In genomic region chr10:95879983-95880934, GRCm38 (mm10) we compare ENCODE assay signal across 15 mouse cellular contexts. TPM values are rescaled to one million over a fixed set of nuclear protein-coding genes. Genes with fewer than 3 reads are reported as not detected.
DNase-seq lines count a peak whose midpoint lies in the region; ATAC-seq and TF ChIP-seq lines count a peak whose summit lies in the region.
"Had no signal": no experiment of that assay in that cellular context is flagged by ENCODE, and none has a peak within 500 bp of the region (broad histone marks: within the 10 kb centered on the region; RNA-seq: fewer than 3 reads in every experiment).

No protein-coding gene starts in this region.

- H3K4me3 ChIP-seq in heart, embryonic 10.5 days, result no peak overlapping the region
- peak overlapping the region; percentile 46 for H3K4me3 ChIP-seq in bone marrow, adult 2 months (replicated peaks; ENCODE audit: control insufficient read depth, low read depth, low read length)
- H3K4me3 ChIP-seq in liver, embryonic 16.5 days (ENCODE audit: low read depth, low read length), result peak overlapping the region; percentile 22; the same call in 1 of the 2 replicates
- H3K4me3 ChIP-seq: forebrain, embryonic 10.5 days had no signal

- H3K9ac ChIP-seq in liver, embryonic 16.5 days (ENCODE audit: low read depth, low read length), result no peak overlapping the region

- DNase-seq in heart, embryonic 10.5 days (ENCODE audit: low spot score), result peak; percentile 24
- DNase-seq in heart, adult 8-10 months (ENCODE audit: low spot score), result no peak
- DNase-seq in A20 (ENCODE audit: low read depth, low spot score), result peak; percentile 71
- no peak for DNase-seq in cerebellum, adult 11-12 months
- DNase-seq in cerebellum, adult 11 months, result no peak
- DNase-seq: cerebellum, postnatal 25 days; layer of hippocampus, postnatal 36 days; lung, postnatal 10 days; right cerebral cortex, postnatal 4 days had no signal

- H3K27me3 ChIP-seq in heart, embryonic 10.5 days (ENCODE audit: insufficient read depth, poor library complexity, severe bottlenecking), result no peaks in the 10 kb centered on the region
- no peaks in the 10 kb centered on the region for H3K27me3 ChIP-seq in liver, embryonic 16.5 days (ENCODE audit: control insufficient read depth, insufficient read depth, low read depth, low read length)

- 78% methylated on average over 17 of the region's 17 CpGs for WGBS in heart, embryonic 10.5 days
- 42% methylated on average over 17 of the region's 17 CpGs for WGBS in bone marrow, adult 2 months
- WGBS in liver, embryonic 16.5 days (ENCODE audit: insufficient replicate concordance), result 34% methylated on average over 17 of the region's 17 CpGs

- no peaks in the 10 kb centered on the region for H3K36me3 ChIP-seq in heart, embryonic 10.5 days
- no peaks in the 10 kb centered on the region for H3K36me3 ChIP-seq in liver, embryonic 16.5 days (ENCODE audit: control insufficient read depth, insufficient read depth)
- H3K36me3 ChIP-seq: forebrain, embryonic 10.5 days had no signal

- no peak overlapping the region for H3K4me2 ChIP-seq in liver, embryonic 16.5 days (ENCODE audit: low read depth, low read length)
- H3K4me2 ChIP-seq: heart, embryonic 11.5 days had no signal

- ATAC-seq in liver, embryonic 16.5 days (ENCODE audit: low read depth), result no peak
- no peak for ATAC-seq in erythroblast, adult 5-6 weeks (replicated peaks; ENCODE audit: low FRiP score, poor library complexity, severe bottlenecking)

- no peak for TF ChIP-seq POLR2A in bone marrow, adult 2 months (IDR thresholded peaks at IDR 0.05; ENCODE audit: borderline replicate concordance, control insufficient read depth, low read depth, low read length)

- H3K4me1 ChIP-seq in heart, embryonic 10.5 days, result peaks cover 10% of the 10 kb centered on the region
- peaks cover 1% of the 10 kb centered on the region; the same call in 1 of the 2 replicates for H3K4me1 ChIP-seq in bone marrow, adult 2 months (ENCODE audit: control insufficient read depth, insufficient read depth, low read length)
- H3K4me1 ChIP-seq in liver, embryonic 16.5 days (ENCODE audit: control insufficient read depth, low read depth, low read length), result no peaks in the 10 kb centered on the region

- H3K9me3 ChIP-seq in heart, embryonic 10.5 days, result no peaks in the 10 kb centered on the region
- H3K9me3 ChIP-seq in liver, embryonic 16.5 days (replicated peaks; ENCODE audit: control insufficient read depth, low read length), result no peaks in the 10 kb centered on the region
- H3K9me3 ChIP-seq: forebrain, embryonic 10.5 days had no signal

- no peak overlapping the region for H3K27ac ChIP-seq in heart, embryonic 10.5 days
- peak overlapping the region; percentile 15 for H3K27ac ChIP-seq in bone marrow, adult 2 months (ENCODE audit: control insufficient read depth, insufficient read depth, low read depth, low read length, poor library complexity)
- H3K27ac ChIP-seq in liver, embryonic 16.5 days (ENCODE audit: low read length), result no peak overlapping the region
- H3K27ac ChIP-seq: forebrain, embryonic 10.5 days had no signal

- TF ChIP-seq CTCF in bone marrow, adult 2 months (IDR thresholded peaks at IDR 0.05; ENCODE audit: control insufficient read depth, insufficient read depth, low read length), result no peak

RNA-seq across cellular contexts. Expression of gene Gm33543, which starts 37.5 kb away (rescaled TPM):
- not detected in 2 replicates for polyA plus RNA-seq in heart, embryonic 10.5 days (2016; fragmentation: Nextera tagmentation; extraction: Ambion mirVana)
- total RNA-seq in heart, adult 8-10 months (2022), result 1 to 10 TPM; 2.6 to 5.4 (median 4.0) TPM
- not detected in 2 replicates for polyA plus RNA-seq in bone marrow, adult 2 months (2011; ENCODE audit: insufficient read depth, insufficient read length, low replicate concordance, missing spikeins)
- polyA plus RNA-seq in liver, embryonic 16.5 days (2015; fragmentation: Nextera tagmentation; extraction: Ambion mirVana), result 0.28 and 0.35 TPM in 2 replicates
- not detected in 2 replicates for total RNA-seq in erythroblast, adult 5-6 weeks (2015; ENCODE audit: low replicate concordance)
- total RNA-seq in erythroblast, adult 5-6 weeks (2017; ENCODE audit: low replicate concordance), result not detected in 2 replicates
- total RNA-seq: adrenal gland, adult 18-20 months; layer of hippocampus, postnatal 36 days had no signal
- polyA plus RNA-seq: forebrain, embryonic 10.5 days; heart, embryonic 11.5 days had no signal

Comparison
In these comparisons a context has a peak if more than half of its experiments do, and no peak if none do; other contexts are left out.
1. DNase-seq: peak in heart, embryonic 10.5 days (single experiment) and A20 (single experiment); none in heart, adult 8-10 months (single experiment), cerebellum, adult 11-12 months (single experiment) and cerebellum, adult 11 months (single experiment).